Mouse (Mus musculus): ENCODE data around the gene Me3.

The Me3 gene

GRCm38 (mm10) chr7:89667570-89667969 is 35.4 kb downstream of the Me3 start:
- DNase-seq, result no peak

GRCm38 (mm10) chr7:89669461-89669860 is 37.3 kb downstream of the Me3 start:
- DNase-seq, result no peak

GRCm38 (mm10) chr7:89671104-89671831 is 39.1 kb downstream of the Me3 start:
- no peak for DNase-seq

GRCm38 (mm10) chr7:89676176-89676575 is 44.0 kb downstream of the Me3 start:
- no peak for DNase-seq

GRCm38 (mm10) chr7:89677850-89678249 is 45.7 kb downstream of the Me3 start:
- DNase-seq, result no peak

GRCm38 (mm10) chr7:89678719-89679118 is 46.5 kb downstream of the Me3 start:
- DNase-seq, result no peak

GRCm38 (mm10) chr7:89679139-89679538 is 46.9 kb downstream of the Me3 start:
- DNase-seq, result no peak

- DNase-seq, result no peak
These were observed 47.5 kb downstream of the Me3 start for GRCm38 (mm10) chr7:89679621-89680140.

- no peak for DNase-seq
These were observed 48.7 kb downstream of the Me3 start for GRCm38 (mm10) chr7:89680891-89681290.

GRCm38 (mm10) chr7:89681666-89682470 is 49.7 kb downstream of the Me3 start:
- no peak for DNase-seq

GRCm38 (mm10) chr7:89698186-89698585 is 66.0 kb downstream of the Me3 start:
- DNase-seq, result peak in 1 of 2 experiments; percentile 6

GRCm38 (mm10) chr7:89699668-89700350 is 67.6 kb downstream of the Me3 start:
- DNase-seq, result no peak

- DNase-seq, result no peak
These were observed 68.3 kb downstream of the Me3 start for GRCm38 (mm10) chr7:89700511-89700910.

GRCm38 (mm10) chr7:89710776-89711175 is 78.6 kb downstream of the Me3 start:
- DNase-seq, result no peak

- no peak for DNase-seq
These were observed 80.9 kb downstream of the Me3 start for GRCm38 (mm10) chr7:89713059-89713458.

- DNase-seq, result no peak
These were observed 84.0 kb downstream of the Me3 start for GRCm38 (mm10) chr7:89716226-89716625.

- no peak for DNase-seq
These were observed 85.3 kb downstream of the Me3 start for GRCm38 (mm10) chr7:89717521-89717920.

GRCm38 (mm10) chr7:89718264-89718663 is 86.1 kb downstream of the Me3 start:
- DNase-seq, result no peak

- DNase-seq, result no peak
These were observed 88.1 kb downstream of the Me3 start for GRCm38 (mm10) chr7:89720256-89720655.

- no peak for DNase-seq
These were observed 94.5 kb downstream of the Me3 start for GRCm38 (mm10) chr7:89726712-89727111.

- DNase-seq, result no peak
These were observed 95.4 kb downstream of the Me3 start for GRCm38 (mm10) chr7:89727615-89728014.

- DNase-seq, result no peak
These were observed 96.2 kb downstream of the Me3 start for GRCm38 (mm10) chr7:89728393-89728792.

GRCm38 (mm10) chr7:89730514-89730913 is 98.3 kb downstream of the Me3 start:
- no peak for DNase-seq

Measured in spleen, adult 18-20 months (tissue).